Mouse (Mus musculus) forebrain, postnatal 0 days (tissue): ENCODE results near the gene Kcnip1. TPM values are rescaled to one million over a fixed set of nuclear protein-coding genes. Genes with fewer than 3 reads are reported as not detected.

Experiments
- ATAC-seq: fragments of 200-750 bp; cut with Nextera tagmentation; 2 replicates; pipeline ENCODE4 v1.8.0; 2017; ENCODE audit warnings: mild to moderate bottlenecking, moderate library complexity
- DNase-seq: peaks from one replicate; pipeline ENCODE4 v3.0.0-alpha.2; 2015
- H3K27ac ChIP-seq: fragments of 300-500 bp; sonication (generic); 2 replicates; pipeline ENCODE4 v1.5.1; 2014; ENCODE audit warnings: low read depth, mild to moderate bottlenecking, antibody characterized with exemption, low read length, moderate library complexity, mixed read lengths
- H3K27me3 ChIP-seq: fragments of 300-500 bp; sonication (generic); 2 replicates; pipeline ENCODE4 v1.6.1; 2014; ENCODE audit warnings: mild to moderate bottlenecking, low read length, mixed read lengths; ENCODE audit not compliant: insufficient read depth
- H3K36me3 ChIP-seq: fragments of 300-500 bp; sonication (generic); 2 replicates; pipeline ENCODE4 v1.6.1; 2014; ENCODE audit warnings: mild to moderate bottlenecking, moderate library complexity; ENCODE audit not compliant: insufficient read depth
- H3K4me1 ChIP-seq: fragments of 300-500 bp; sonication (generic); 2 replicates; pipeline ENCODE4 v1.6.1; 2014; ENCODE audit warnings: antibody characterized with exemption; ENCODE audit not compliant: insufficient read depth
- H3K4me2 ChIP-seq: fragments of 300-500 bp; sonication (generic); 2 replicates; pipeline ENCODE4 v1.6.1; 2014; ENCODE audit warnings: low read depth, mild to moderate bottlenecking, moderate library complexity
- H3K4me3 ChIP-seq: fragments of 300-500 bp; sonication (generic); 2 replicates; pipeline ENCODE4 v1.5.1; 2014; ENCODE audit warnings: low read depth, low read length, mixed read lengths
- H3K9ac ChIP-seq: fragments of 300-500 bp; sonication (generic); 2 replicates; pipeline ENCODE4 v1.6.1; 2014; ENCODE audit warnings: mild to moderate bottlenecking
- H3K9me3 ChIP-seq: fragments of 300-500 bp; sonication (generic); 2 replicates; pipeline ENCODE4 v1.6.1; 2016; ENCODE audit warnings: low read length
- CTCF ChIP-seq: sonication (generic); IDR thresholded peaks from 2 replicates; pipeline ENCODE4 v1.5.1; 2016; ENCODE audit warnings: antibody characterized with exemption, control low read depth, low read depth
- WGBS: fragments of 180-500 bp; shearing (Covaris S2); extraction: QIAGEN DNeasy Blood & Tissue Kit; methylation state at CpG from one replicate; pipeline ENCODE4 v1.1.7; 2014; 5-methylcytosine and 5-hydroxymethylcytosine counted together
- polyA plus RNA-seq: library from polyadenylated mRNA; unstranded; fragments of >200 nt; fragmentation: Nextera tagmentation; extraction: Ambion mirVana; gene quantifications from 2 replicates; pipeline ENCODE4 v1.2.1, GENCODE M21; 2015
- total RNA-seq: library from RNA; depleted of rRNA; stranded (reverse); fragments of >200 nt; gene quantifications from 2 replicates; pipeline ENCODE4 v1.2.3, GENCODE M21; 2014; rRNA removed

Kcnip1 gene
- 68.4 and 92.6 TPM in 2 replicates for total RNA-seq
- 70.0 and 91.0 TPM in 2 replicates for polyA plus RNA-seq

GRCm38 (mm10) chr11:33992938-33993337 is at the start of gene Kcnip1:
TSS of gene Kcnip1 (minus strand) at chr11:33993152.
- Histone ChIP-seq H3K9ac (no peak within 1 kb of the TSS), H3K4me3 (no peak within 1 kb of the TSS), H3K36me3 (no peaks in the 10 kb centered on the region), H3K27ac (no peak within 1 kb of the TSS), H3K4me2 (peak within 1 kb of the TSS; percentile 25), H3K27me3 (no peaks in the 10 kb centered on the region), H3K9me3 (no peaks in the 10 kb centered on the region), H3K4me1 (peaks cover 9% of the 10 kb centered on the region; the same call in 1 of the 2 replicates)
- peak; percentile 41 for DNase-seq
- no peak for TF ChIP-seq CTCF
- 10% methylated on average over 12 of the region's 12 CpGs for WGBS
- peak; percentile 67 for ATAC-seq

DNA sequence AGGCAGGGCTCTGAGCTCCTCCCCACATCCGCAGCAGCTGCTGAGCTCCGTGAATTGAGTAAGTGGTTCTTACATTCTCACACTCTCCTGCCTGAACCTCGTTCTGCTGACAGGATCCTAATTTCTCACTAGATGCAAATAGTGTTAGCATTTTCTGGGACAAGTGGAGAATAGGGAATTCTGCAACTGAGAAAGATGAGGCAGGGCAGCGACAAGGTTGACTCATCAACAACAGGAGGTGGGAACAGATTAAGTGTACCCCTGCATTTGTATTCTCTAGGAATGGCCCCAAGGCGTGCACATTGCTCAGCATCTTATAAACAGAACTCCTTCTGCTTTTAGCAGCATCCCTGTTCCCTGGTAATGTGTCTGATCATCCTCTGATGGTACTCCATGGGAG is 47.1 kb upstream of the Kcnip1 start:
- no peak for TF ChIP-seq CTCF
- no peaks in the 10 kb centered on the region for H3K36me3 ChIP-seq
- DNase-seq (no peak), ATAC-seq (no peak)
- H3K4me1 ChIP-seq = no peaks in the 10 kb centered on the region
- no peak overlapping the region for H3K9ac ChIP-seq
- no peak overlapping the region for H3K4me3 ChIP-seq
- H3K27ac ChIP-seq = no peak overlapping the region
- no peaks in the 10 kb centered on the region for H3K9me3 ChIP-seq
- WGBS = 77% methylated on average over 5 of the region's 5 CpGs
- H3K4me2 ChIP-seq = no peak overlapping the region
- H3K27me3 ChIP-seq = no peaks in the 10 kb centered on the region

GRCm38 (mm10) chr11:34035909-34036658 is 43.1 kb upstream of the Kcnip1 start:
- Histone ChIP-seq H3K9ac (no peak overlapping the region), H3K36me3 (no peaks in the 10 kb centered on the region), H3K27ac (no peak overlapping the region), H3K4me1 (no peaks in the 10 kb centered on the region), H3K4me2 (no peak overlapping the region), H3K9me3 (no peaks in the 10 kb centered on the region), H3K4me3 (no peak overlapping the region), H3K27me3 (no peaks in the 10 kb centered on the region)
- no peak for ATAC-seq
- no peak for TF ChIP-seq CTCF
- no peak for DNase-seq
- WGBS = 87% methylated on average over 5 of the region's 5 CpGs

GRCm38 (mm10) chr11:34034794-34035193 is 41.8 kb upstream of the Kcnip1 start:
- TF ChIP-seq CTCF = no peak
- no peak overlapping the region for H3K9ac ChIP-seq
- ATAC-seq (no peak), DNase-seq (no peak)
- H3K4me1 ChIP-seq = no peaks in the 10 kb centered on the region
- H3K4me2 ChIP-seq = no peak overlapping the region
- H3K9me3 ChIP-seq = no peaks in the 10 kb centered on the region
- 78% methylated on average over 2 of the region's 2 CpGs for WGBS
- H3K4me3 ChIP-seq = no peak overlapping the region
- no peaks in the 10 kb centered on the region for H3K36me3 ChIP-seq
- no peak overlapping the region for H3K27ac ChIP-seq
- H3K27me3 ChIP-seq = no peaks in the 10 kb centered on the region

DNA sequence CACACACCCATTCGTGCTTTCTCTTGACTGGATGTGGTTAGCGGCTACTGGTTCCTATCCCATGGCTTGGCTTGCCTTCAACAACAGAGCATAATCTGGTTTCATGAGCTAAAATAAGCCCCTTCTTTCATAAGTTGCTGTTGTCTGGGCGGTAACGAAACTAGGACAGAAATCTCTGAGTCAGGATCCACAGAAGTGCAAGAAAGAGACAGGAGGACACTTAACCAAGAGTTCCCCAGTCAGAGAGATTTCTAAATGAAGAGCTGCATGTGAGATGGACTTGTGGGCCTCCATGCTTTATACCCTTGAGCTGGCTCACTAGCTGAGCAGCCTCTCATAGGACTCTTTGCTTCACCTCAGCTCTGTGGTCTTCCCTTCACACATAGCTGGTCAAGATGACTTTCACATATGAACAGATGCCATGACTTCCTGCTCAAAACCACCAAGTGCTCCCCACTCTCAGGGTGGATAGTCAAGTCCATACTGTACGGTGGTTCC is 41.1 kb upstream of the Kcnip1 start:
- no peak overlapping the region for H3K27ac ChIP-seq
- H3K4me3 ChIP-seq = no peak overlapping the region
- no peak overlapping the region for H3K9ac ChIP-seq
- no peaks in the 10 kb centered on the region for H3K4me1 ChIP-seq
- WGBS = 94% methylated on average over 5 of the region's 5 CpGs
- H3K9me3 ChIP-seq = no peaks in the 10 kb centered on the region
- ATAC-seq (no peak), DNase-seq (no peak)
- no peak for TF ChIP-seq CTCF
- H3K27me3 ChIP-seq = no peaks in the 10 kb centered on the region
- H3K36me3 ChIP-seq = no peaks in the 10 kb centered on the region
- no peak overlapping the region for H3K4me2 ChIP-seq

DNA sequence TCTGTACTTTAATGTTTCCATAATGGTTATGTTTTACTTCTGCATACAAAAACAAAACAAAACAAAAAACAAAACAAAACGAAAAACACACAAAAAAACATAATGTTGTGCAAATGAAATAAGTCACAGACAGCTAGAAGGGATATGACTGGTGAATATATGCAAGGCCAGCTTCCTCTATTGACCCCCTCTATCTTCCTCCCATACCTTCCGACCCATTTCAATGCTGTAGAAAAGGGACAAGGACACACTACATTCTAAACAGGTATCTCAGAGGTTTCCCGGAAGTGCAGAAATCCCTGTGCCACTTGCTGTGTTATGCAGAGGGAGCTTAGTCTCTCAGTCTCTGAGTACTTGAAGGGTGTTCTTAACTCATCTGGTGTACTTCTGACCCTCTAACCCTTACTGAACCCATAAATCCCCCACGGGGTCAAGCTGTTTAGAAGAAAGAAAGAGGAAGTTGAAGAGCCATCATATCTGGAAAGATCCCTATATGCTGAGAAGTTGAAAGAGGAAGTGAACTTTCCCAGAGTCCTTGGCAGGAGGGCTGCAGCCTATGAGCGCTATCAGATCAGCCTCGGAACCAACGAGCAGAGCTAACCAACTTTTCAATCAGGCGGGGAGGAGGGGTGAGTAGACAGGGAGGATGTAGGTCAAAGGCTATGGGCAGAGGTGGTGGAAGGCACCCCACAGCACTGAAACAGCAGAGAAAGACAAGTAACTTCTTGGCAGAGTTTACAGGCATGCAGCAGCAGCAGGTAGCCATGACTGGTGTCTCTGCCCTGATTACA is 38.3 kb upstream of the Kcnip1 start:
- ATAC-seq (no peak), DNase-seq (no peak)
- H3K4me2 ChIP-seq = no peak overlapping the region
- TF ChIP-seq CTCF = no peak
- no peak overlapping the region for H3K4me3 ChIP-seq
- H3K4me1 ChIP-seq = no peaks in the 10 kb centered on the region
- H3K9me3 ChIP-seq = no peaks in the 10 kb centered on the region
- no peaks in the 10 kb centered on the region for H3K27me3 ChIP-seq
- no peak overlapping the region for H3K27ac ChIP-seq
- 77% methylated on average over 8 of the region's 8 CpGs for WGBS
- H3K9ac ChIP-seq = no peak overlapping the region
- H3K36me3 ChIP-seq = no peaks in the 10 kb centered on the region

- Histone ChIP-seq H3K9me3 (no peaks in the 10 kb centered on the region), H3K36me3 (no peaks in the 10 kb centered on the region), H3K4me2 (no peak overlapping the region), H3K4me3 (no peak overlapping the region), H3K27me3 (no peaks in the 10 kb centered on the region), H3K9ac (no peak overlapping the region), H3K27ac (no peak overlapping the region), H3K4me1 (no peaks in the 10 kb centered on the region)
- 38% methylated on average over 5 of the region's 5 CpGs for WGBS
- ATAC-seq (no peak), DNase-seq (no peak)
- no peak for TF ChIP-seq CTCF
Observed at GRCm38 (mm10) chr11:34029658-34030057, 36.7 kb upstream of the Kcnip1 start.
